Mouse (Mus musculus) lung, adult 2 months (tissue): ENCODE results near the gene Sept3. TPM values are rescaled to one million over a fixed set of nuclear protein-coding genes. Genes with fewer than 3 reads are reported as not detected.

Experiments
- DNase-seq: peaks from one replicate; pipeline ENCODE4 v3.0.0; 2022
- H3K4me1 ChIP-seq: fragments of 200-500 bp; 2 replicates; pipeline ENCODE4 v1.6.1; 2011; ENCODE audit warnings: low read length; ENCODE audit not compliant: control insufficient read depth, insufficient read depth
- H3K4me3 ChIP-seq: fragments of 200-500 bp; replicated peaks from 2 replicates; pipeline ENCODE3; 2011; ENCODE audit warnings: low read depth, mild to moderate bottlenecking, control low read depth, low read length; ENCODE audit errors: extremely low read depth
- CTCF ChIP-seq: fragments of 200-500 bp; IDR thresholded peaks from 2 replicates; pipeline ENCODE4 v1.5.1; 2011; ENCODE audit warnings: mild to moderate bottlenecking, low read length, control low read depth; ENCODE audit not compliant: insufficient read depth
- POLR2A ChIP-seq: fragments of 200-500 bp; IDR thresholded peaks from 2 replicates; pipeline ENCODE4 v1.6.1; 2011; ENCODE audit warnings: low read depth, mild to moderate bottlenecking, control low read depth, low read length, borderline replicate concordance; ENCODE audit errors: extremely low read depth
- WGBS: fragments of 180-500 bp; shearing (Covaris S2); methylation state at CpG from one replicate; pipeline ENCODE4 v1.1.7; 2018; 5-methylcytosine and 5-hydroxymethylcytosine counted together
- polyA plus RNA-seq: library from polyadenylated mRNA; depleted of rRNA; stranded (reverse); fragments of >200 nt; gene quantifications from 2 replicates; pipeline ENCODE4 v1.2.3, GENCODE M21; 2012; rRNA removed

Gene Sept3
- polyA plus RNA-seq, 1 experiment, result 4.6 TPM

DNA sequence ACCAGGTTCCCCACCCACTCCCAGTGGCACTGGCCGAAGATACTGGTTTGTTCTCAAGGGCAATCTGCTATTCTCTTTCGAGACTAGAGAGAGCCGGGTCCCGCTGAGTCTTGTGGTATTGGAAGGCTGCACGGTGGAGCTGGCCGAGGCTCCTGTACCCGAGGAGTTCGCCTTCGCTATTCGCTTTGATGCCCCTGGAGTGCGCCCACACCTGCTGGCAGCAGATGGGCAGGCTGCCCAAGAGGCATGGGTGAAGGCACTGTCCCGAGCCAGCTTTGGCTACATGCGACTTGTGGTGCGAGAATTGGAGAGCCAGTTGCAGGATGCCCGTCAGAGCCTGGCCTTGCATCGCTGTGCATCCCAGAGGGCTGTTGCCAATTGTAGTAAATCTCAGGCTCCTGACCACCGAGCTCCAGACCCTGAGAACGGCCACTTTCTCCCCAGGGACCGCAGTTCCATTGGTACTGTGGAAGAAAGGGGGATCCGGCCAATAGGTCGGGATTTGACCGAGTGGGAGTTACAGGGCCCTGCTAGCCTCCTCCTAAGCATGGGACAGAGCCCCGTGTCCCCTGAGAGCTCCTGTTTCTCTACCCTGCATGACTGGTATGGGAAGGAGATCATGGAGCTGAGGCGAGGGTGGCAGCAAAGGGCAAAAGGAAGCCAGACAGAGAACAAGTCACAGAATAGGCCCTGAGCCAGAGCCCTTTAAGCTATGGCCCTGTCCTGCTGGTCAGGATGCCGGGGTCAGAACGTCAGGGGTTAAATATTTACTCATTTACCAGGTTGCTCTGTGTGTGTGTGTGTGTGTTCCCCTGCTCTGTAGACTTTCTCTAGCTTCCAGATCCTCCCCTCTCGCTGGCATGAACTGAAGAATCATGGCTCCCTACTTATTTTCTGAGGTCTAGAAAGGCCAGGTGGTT lies 68.9 kb downstream of the Sept3 start:
- WGBS, result 88% methylated on average over 27 of the region's 27 CpGs
- DNase-seq, result no peak
- no peak overlapping the region for H3K4me3 ChIP-seq

More for the DNA sequence above, 68.9 kb downstream of the Sept3 start:
- TF ChIP-seq POLR2A, result no peak
- no peak for TF ChIP-seq CTCF
- H3K4me1 ChIP-seq, result peaks cover 8% of the 10 kb centered on the region

Other genes starting within 250 kb of the Sept3 start
- 24.0 and 31.1 TPM in 2 replicates for gene Desi1, start 241.0 kb upstream of the Sept3 start, polyA plus RNA-seq
- gene Snu13, start 227.3 kb upstream of the Sept3 start, polyA plus RNA-seq, result 54.7 and 56.6 TPM in 2 replicates
- gene 4930407I10Rik, start 215.7 kb upstream of the Sept3 start, polyA plus RNA-seq, result not detected in 2 replicates
- gene Mei1, start 204.9 kb upstream of the Sept3 start, polyA plus RNA-seq, result not detected in 2 replicates
- 7.9 and 10.9 TPM in 2 replicates for gene Ccdc134, start 147.0 kb upstream of the Sept3 start, polyA plus RNA-seq
- gene Srebf2, start 127.7 kb upstream of the Sept3 start, polyA plus RNA-seq, result 261 and 292 TPM in 2 replicates
- gene Shisa8, start 62.1 kb upstream of the Sept3 start, polyA plus RNA-seq, result 0.40 and 1.00 TPM in 2 replicates
- 4.4 and 4.9 TPM in 2 replicates for gene Tnfrsf13c, start 50.5 kb upstream of the Sept3 start, polyA plus RNA-seq
- gene Cenpm, start 30.1 kb upstream of the Sept3 start, polyA plus RNA-seq, result 1.8 and 3.4 TPM in 2 replicates
- not detected in 2 replicates for gene 1500009C09Rik, start 22.5 kb upstream of the Sept3 start, polyA plus RNA-seq
- not detected in 2 replicates for gene Wbp2nl, start 24.1 kb downstream of the Sept3 start, polyA plus RNA-seq
- 167 and 189 TPM in 2 replicates for gene Naga, start 64.0 kb downstream of the Sept3 start, polyA plus RNA-seq
- gene Pheta2, start 64.0 kb downstream of the Sept3 start, polyA plus RNA-seq, result 1.8 and 2.4 TPM in 2 replicates
- 189 and 202 TPM in 2 replicates for gene Smdt1, start 64.1 kb downstream of the Sept3 start, polyA plus RNA-seq
- 183 and 193 TPM in 2 replicates for gene Ndufa6, start 79.4 kb downstream of the Sept3 start, polyA plus RNA-seq
- gene Cyp2d22, start 105.4 kb downstream of the Sept3 start, polyA plus RNA-seq, result 84.6 and 90.2 TPM in 2 replicates
- gene Cyp2d11, start 119.1 kb downstream of the Sept3 start, polyA plus RNA-seq, result not detected in 2 replicates
- 0.43 and 0.65 TPM in 2 replicates for gene Cyp2d10, start 132.3 kb downstream of the Sept3 start, polyA plus RNA-seq
- gene Cyp2d9, start 158.5 kb downstream of the Sept3 start, polyA plus RNA-seq, result 0.97 and 1.3 TPM in 2 replicates